Mouse (Mus musculus) gastrocnemius, postnatal 10 days (tissue): Measurements from ENCODE around the gene Fzr1. TPM values are rescaled to one million over a fixed set of nuclear protein-coding genes. Genes with fewer than 3 reads are reported as not detected.

Source experiments
- DNase-seq: peaks from one replicate; pipeline ENCODE4 v3.0.0; 2021; ENCODE audit warnings: mixed read lengths
- total RNA-seq, 2 experiments: library from RNA; stranded (reverse); gene quantifications; 2 replicates each; pipeline ENCODE4 v1.2.3; 2021

Fzr1 gene
- total RNA-seq, 2 experiments from 2014 or later: 17.6 to 24.1 TPM

DNA sequence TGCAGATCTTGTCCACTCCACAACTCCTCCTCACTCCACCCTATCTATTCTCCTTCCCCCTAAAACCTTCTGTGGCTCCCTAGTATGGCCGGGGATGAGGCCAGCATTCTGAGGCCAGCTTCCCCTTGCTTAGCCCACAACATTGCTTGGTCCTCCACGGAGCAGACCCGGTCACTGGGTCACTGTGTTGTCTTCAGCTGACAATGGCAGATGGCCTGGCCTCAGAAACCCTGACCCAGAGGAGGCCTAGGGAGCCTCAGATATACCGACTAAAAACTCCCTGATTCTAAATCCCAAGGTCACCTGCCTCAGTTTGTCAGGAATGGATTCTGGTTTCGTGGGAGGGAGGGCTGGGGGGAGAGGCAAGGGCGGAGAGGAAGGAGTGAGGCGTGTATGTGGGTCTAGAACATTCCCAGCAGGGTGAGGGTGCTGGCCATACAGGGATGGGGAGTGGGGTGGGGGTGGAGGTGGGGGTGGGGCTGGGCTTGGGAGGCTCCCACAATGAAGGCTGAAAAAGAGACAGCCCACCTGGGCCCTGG lies 24.0 kb upstream of the Fzr1 start:
- DNase-seq: no peak

DNA sequence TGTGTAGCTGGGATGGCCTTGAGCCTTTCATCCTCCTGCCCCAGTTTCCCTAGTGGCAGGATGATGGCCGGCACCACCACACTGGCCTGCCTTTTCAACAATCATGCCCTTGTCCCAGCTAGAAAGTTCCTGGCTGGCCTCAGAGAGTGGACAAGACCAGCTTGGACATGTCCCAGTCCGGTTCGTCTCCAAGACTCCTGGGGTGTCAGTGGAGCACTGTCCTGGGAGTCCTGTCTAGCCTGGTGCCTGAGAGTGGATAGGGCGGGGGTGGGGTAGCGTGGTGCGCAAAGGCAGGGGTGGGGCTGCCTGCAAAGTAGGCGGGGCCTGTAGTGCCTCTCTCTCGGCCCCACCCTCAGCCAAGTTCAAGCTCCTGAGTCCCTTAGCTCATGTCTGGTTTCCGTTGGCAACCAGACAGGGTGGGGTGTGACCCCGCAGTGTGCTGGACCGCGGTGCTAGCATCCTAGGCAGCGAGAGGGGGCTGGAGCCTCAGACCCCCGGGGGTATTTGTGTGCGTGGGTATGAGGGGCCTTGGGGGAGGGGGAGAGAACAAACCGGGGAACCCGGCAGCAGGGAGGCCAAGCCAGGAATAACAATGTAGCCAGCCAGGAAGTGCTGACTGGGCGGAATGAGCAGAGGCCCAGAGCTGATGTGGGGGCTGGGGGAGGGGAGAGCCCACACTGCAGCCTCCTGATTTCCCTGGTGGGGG lies 23.4 kb upstream of the Fzr1 start:
- peak; percentile 72 for DNase-seq

DNA sequence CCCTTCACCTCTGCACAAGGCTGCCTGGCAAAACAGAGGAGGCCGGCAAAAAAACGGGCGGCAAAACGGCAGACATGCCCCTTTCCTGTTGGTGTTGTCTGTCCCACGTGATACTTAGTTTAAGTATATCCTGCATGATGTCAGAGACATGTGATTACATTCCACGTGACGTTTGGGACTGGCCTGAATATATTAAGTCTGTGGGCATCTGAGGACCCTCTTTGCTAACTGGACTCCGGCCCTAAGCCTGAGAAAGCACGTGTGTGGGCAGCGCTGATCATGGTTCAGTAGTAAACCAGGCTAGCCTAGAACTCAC lies 22.8 kb upstream of the Fzr1 start:
- DNase-seq: no peak

DNA sequence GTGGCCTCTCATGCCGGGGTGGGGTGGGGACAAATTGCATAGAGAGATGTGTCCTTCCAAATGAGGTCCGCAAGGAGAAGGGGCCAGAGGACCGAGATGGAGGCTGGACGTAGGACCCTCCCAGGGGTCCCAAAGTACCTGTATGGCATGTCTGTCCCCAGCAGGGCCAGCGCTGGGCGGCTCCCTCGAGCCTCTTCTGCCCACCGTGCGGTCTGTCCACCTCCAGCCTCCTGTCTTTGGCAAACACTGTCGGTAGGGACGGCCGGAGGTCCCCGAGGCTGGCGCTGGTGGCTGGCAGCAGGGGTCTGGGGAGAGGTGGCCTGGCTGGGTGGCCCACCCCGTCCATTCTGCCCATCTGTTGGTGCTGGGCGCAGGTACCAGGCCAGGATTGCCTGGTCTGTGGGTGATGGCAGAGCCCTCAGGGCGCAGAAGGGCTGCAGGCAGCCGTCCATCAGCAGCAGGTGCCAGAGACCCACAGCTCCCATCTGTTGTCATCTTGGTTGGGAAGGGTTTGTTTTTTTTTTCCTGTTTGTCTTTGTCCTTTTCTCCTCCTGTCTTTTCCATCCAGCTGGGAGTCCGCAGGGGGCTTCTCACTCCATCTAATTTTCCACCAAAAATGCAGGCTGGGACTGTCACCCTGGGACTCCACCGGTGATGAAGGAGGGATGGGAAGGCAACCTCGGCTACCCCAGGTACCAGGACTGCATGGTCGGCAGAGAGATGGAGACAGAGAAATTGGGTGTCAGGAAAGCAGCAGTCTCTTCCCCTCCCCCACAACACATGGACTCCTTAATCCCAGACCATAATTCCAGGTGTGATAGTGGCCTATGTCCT lies 22.3 kb upstream of the Fzr1 start:
- DNase-seq: no peak

DNA sequence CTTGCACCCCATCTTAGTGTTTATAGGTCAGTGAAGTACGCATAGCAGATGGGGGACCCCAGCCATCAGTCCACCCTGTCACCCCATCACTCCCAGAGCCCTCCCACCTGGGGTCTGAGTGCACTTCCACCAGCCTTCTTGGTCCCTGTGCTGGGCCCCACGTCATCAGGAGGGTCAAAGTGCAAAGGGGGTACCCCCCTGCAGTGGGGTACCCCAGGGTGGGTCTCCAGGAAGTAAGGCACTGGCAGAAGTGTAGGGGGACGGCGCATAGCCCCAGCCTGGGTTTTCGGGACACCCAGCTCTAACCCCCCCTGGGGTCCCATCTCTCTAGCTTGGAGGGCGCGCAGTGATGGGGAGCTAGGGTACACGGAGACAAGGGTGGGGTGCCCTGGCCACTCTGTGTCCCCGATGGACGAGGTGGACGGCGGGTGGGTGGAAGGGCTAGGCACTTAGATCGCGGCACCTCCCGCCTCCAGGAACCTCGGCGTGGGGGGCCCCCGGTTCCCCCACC lies 21.5 kb upstream of the Fzr1 start:
- DNase-seq: no peak

DNA sequence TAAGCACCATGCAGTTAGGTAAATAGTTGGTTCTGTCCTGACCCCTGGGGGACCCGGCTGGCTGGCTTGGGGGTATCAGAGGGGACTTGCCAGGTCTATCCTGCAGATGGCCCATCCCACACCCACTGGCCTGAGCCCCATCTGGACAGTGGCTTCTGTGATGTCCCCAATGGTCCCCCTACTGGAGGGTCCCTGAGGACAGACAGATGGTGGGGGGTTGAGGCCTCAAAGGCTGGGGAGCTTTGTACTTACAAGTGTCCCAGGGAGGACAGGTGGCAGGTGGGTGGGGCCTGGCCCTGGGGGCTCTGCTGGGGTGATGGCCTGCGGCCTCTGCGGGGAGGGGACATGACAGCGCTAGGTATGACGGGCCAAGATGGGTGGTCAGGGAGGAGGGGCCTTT lies 21.0 kb upstream of the Fzr1 start:
- no peak for DNase-seq

DNA sequence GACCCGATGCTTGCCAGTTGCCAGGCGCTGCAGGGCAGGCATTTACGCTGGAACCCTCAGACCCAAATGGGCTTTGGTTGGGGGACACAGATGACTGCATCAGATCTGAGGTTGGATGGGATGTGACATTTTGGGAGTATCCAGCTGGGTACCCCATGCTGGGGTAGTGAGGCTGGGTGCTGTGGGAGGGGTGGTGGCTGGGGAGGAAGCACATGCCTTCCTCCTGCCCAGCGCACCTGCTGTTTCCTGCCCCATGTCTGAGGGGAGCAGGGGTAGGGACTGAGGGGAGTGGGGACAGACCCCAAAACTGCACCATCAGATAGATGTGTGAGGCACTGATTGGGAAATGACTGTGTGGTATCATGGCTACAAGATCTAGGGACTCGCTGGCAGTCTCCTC lies 18.4 kb upstream of the Fzr1 start:
- no peak for DNase-seq

DNA sequence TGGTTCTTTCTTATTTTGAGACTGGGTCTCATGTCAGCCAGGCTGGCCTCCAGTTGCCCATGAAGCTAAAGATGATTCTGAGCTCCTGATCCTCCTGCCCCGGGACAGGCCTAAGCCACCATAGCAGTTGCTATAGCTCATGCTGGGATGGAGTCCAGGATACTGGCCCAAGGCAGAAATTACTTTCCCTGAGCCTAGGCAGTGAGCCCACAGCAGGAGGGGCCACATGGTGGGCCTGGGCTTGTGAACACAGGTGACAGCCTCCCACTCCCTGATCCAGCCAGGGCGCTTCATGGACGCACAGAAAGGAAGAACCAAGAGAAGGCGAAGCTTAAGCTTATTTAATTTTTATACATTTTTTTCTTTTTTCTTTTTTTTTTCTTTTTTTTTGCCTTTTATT lies 17.5 kb upstream of the Fzr1 start:
- DNase-seq: no peak

DNA sequence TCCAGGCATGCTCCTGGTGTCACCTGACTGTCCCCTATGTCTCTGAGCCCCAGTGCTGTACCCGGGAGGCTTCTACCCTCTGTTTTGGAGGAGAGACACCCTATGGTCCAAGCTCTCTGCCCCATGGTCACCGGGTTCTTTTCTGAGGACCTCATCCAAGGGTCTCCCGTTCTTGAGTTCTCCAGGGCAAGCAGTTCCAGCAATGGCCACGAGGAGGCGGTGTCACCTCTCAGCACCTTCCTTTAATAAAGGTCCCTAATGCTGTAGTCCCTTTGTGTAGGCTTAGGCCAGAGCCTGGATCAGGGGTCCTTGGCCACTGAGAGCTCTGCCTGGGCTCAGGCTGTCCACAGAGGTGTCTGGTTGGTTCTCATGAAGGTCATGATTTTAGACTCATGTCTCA lies 16.8 kb upstream of the Fzr1 start:
- peak; percentile 75 for DNase-seq

DNA sequence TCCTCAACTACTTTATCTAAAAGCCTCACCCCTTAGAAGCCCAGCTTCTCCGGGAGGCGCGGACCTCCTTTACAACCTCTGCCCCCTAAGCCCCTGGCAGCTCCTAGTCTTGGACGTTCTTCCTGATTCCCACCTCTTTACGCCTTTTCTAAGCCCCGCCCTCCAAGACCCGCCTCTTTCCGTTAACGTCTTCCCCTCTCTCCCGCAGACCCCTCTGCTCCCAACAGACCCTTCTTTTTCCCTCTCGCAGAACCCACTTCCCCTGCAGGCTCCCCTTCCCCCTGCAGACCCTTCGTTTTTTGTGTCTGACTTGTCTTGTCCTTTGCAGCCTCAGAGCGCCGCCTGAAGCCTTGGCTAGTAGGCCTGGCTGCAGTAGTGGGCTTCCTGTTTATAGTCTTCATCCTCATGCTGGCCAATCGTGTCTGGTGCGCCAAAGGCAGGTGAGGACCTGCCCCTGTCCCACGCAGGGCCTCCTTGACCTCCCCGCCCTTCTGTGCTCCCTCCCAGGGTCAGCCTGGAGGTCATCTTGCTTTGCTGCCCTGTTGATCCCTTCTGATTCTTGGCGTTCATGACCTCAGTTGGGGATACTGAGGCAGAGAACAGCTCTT lies 15.2 kb upstream of the Fzr1 start:
- no peak for DNase-seq

DNA sequence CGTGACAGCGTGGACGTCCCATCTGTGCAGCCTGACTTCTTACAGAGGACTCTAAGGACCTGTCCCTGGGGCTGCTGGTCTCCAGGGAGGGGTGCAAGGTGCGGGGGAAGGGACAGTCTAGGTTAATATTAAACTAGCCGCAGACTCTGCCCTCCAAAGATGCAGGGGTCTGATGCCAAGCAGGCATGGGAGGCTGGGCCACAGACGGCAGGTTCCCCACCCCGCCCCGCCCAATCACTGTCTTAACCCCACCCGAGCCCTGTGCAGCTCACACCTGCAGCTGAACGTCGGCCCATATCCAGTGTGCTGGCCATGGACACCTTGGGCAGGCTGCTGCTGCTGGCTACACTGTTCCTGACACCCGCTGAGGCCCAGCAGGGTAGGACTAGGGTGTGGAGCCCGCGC lies 14.5 kb upstream of the Fzr1 start, which contains the start of gene Smim24:
Gene Smim24 (plus strand): TSS at position 271 of the 405 bp plus-strand sequence.
- no peak for DNase-seq

DNA sequence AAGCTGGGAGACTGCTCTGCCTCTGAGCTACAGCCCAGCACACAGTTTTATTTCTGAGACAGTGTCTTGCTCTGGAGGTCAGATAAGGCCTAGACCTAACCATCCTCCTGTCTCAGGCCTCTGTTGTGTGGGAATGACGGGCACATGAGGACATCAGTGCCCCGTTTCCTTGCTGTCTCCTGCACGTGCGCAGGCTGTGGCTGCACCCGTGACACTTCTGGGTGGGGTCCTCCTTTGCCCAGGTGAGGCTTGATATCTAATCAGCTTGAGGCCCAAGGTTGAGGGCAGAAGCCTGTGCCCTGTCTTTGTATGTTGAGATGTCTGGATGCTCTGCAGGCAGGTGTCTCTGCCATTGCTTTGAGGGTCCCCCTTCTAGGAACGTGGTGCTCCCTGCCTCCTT lies 14.0 kb upstream of the Fzr1 start:
- DNase-seq: no peak

DNA sequence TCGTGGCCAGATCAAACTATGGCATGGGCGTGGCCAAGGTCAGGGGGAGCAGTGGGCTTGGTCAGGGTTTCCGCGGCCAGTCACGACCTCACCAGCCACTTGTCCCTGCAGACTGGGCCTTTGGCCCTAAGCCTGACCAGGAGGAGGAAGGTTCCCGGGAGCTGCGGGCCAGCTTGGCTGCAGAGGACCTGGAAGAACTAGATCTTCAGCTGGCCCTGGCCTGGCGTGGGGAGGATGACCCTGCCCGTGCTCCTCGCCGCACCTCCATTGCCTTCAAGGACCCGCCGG lies 12.3 kb upstream of the Fzr1 start:
- no peak for DNase-seq

DNA sequence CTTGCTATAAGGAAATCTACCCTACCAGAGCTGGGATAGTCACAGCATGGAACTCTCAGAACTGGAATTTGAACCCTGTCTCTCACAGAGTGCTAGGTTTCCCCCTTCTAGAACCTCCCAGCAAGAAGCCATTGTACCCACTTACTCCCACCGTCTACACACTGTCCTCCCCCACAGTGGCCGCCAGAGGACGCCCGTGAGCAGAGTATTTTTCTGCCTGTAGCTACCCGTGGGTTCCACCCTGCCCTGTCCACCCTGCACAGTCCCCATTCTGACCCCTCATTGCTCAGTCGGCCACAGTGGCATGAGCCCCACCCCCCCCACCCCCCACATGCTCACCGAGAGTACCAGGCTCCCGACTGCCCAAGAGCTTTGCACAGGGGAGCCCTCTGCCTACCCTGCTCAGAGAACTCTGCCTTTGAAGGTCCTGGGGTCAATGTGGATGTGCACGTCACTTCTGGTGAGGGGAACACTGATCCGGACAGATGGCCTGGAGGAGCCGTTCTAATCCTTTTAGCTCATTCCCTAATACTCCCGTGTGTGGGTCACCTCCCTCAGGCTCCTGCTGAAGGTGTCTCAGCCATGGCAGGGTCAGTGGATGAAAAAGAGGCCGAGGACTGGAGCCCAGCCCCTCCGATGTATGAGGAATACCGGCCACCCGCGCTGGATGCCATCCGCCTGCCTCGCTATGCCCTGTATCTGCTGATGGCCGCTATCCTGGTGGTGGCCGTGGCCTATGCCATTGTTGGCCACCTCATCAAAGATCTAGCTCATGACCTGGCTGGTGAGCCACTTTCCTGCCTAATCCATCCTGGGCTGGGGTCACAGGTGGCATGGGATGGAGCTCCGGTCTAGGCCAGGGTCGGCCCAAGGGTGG lies 11.7 kb upstream of the Fzr1 start:
- DNase-seq: peak; percentile 82

DNA sequence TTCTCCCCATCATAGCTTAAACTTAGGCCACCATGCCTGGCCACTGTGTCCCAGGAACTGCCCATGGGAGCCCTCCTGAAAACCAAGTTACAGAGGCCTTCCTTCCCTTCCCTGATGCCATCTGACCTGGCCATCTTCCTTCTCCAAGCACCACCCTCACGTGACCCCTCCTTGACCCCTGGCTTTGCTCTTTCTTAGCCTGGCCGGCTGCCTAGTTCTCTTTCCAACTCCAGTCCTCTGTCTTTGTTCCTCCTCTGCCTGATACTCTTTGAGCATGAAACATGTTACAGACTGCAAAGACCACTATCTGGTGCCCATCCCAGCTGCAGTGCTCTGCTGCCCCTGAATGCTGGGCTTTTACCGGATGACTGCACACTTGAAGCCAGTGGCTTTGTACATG lies 11.1 kb upstream of the Fzr1 start:
- no peak for DNase-seq

DNA sequence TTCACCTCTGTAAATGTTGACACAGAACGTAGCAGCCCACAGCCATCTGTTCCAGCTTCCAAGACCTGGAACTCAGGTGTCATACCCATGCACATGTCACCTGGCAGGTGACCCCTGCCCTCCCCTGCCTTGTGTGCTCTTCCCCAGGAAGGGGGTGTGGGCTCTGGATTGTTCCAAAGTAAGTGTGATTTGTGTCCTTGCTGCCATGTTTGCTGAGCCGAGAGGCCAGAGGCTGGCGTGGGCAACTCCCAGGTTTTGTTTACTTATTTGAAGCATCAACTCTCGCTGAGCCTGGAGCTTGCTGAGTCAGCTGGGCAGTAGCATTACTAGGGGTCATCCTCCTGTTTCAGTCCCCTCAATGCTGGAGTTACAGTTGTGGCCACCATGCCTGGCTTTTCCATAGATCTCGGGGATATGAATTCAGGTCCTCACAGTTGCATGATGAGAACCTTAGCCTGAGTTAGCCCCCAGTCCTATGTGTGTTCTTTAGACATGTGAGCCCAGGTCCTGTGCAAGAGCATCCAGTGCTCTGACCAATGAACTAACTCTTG lies 10.3 kb upstream of the Fzr1 start, which contains the start of gene Gm48552:
Gene Gm48552 (plus strand): TSS at position 501 of the 551 bp plus-strand sequence.
- DNase-seq: no peak

DNA sequence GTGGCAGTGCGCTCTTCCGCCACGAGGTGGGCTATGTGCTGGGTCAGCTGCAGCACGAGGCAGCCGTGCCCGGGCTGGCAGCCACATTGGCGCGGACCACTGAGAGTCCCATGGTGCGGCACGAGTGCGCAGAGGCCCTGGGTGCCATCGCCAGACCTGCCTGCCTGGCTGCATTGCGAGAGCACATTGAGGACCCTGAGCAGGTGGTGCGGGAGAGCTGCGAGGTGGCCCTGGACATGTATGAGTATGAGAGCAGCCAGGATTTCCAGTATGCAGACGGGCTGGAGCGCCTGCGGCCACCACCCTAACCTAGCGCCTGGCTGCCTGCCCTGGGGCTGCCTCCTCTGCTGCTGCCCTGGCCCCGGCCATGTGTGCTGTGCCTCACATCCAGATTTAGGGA lies 9.4 kb upstream of the Fzr1 start:
- DNase-seq: no peak

DNA sequence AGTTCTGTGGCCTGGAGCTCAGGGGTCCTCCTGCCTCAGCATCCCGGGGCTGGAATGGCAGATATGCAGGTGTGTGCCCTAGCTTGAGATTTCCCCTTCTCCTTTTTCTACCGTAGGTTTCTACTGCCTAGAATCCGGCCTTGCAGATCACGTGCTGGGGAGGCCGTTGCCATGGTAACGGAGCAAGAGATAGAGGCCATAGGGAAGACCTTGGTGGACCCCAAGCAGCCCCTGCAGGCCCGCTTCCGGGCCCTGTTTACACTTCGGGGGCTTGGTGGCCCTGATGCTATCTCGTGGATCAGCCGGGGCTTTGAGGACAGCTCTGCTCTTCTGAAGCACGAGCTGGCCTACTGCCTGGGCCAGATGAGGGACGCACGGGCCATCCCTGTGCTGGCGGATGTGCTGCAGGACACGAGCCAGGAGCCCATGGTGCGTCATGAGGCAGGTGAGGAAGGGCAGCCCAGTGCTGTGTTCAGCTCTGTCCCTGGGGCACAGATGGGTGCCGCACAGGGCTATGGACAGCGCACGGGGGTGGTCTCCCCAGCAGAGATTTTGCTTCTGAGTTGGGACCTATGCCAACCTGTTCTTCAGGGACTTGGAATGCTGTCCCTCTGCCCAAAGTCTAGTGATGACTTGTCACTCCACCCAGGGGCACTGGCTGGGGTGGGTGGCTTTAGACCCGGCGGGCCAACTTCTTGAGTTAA lies 7.4 kb upstream of the Fzr1 start:
- no peak for DNase-seq

DNA sequence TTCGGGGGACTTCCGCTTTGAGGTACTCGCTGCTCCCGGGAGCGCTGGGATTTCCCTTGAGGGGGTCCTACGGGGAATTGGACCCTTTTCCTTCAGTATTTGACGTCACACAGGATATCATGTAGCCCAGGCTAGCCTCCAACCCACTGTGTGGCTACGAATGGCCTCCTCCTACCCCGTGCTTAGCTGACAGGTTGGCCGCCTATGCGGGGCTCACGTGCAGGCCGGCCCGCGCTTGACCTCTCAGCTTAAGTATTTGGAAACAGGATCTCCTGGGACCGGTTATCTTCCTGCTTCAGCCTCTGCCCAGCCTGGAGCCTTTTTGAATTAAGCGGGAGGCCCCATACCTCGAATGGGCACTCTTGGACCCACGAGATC lies 6.3 kb upstream of the Fzr1 start:
- no peak for DNase-seq

DNA sequence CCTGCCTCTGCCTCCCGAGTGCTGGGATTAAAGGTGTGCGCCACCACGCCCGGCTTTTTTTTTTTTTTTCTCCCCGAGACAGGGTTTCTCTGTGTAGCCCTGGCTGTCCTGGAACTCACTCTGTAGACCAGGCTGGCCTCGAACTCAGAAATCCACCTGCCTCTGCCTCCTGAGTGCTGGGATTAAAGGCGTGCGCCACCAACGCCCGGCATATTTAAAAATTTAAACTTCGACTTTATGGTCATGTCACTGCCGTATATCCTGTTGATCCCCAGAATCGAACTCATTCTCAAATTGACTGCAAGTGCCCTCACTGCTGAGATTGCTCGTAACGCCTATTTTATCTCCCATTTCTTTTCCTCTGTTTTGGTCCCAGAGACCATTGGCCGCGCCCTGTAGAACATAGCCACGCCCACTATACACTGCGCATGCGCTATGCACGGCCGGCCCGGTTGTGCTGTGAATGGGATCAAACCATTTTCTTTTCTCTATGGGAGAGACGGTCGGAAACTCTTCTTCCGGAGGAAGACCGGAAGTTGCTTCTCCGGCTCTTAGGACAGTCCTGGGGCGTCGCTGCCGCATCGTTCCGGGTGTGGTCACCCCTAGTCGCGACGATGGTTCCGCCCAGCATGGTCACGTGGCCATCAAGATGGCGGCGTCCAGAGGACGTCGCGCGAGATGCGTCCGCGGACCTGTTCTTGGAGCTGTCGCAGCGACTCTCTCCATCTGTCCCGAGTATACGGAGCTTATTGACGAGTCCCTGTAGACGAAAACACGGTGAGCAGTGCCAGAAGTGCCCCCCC lies 5.7 kb upstream of the Fzr1 start, which contains the start of the genes Dohh and Gm48551:
Gene Dohh (plus strand): TSS at position 627 of the 803 bp plus-strand sequence.
Gene Gm48551 (plus strand): TSS at position 665 of the 803 bp plus-strand sequence.
- DNase-seq: peak; percentile 100
